Mouse (Mus musculus): ENCODE data around the gene Cnp. TPM values are rescaled to one million over a fixed set of nuclear protein-coding genes. Genes with fewer than 3 reads are reported as not detected.

Cnp gene
- polyA plus RNA-seq, 1 experiment from 2014 or later = 13.8 TPM

DNA sequence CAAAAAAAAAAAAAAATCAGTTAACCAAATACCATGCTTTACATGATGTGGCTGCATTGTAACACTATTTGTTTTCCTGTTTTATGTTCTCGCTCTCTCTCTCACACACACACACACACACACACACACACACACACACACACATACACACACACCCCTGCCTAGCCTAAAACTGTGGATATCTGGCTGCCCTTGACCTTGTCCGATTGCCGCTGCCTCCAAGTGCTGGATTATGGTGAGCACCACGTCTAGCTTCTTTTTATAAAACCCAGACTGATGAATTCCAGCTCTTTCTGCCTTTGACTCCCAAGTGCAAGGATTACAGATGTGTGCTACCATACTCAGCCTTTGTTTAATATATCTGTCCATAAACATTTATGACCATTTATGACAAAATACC is 42.8 kb downstream of the Cnp start:
- Histone ChIP-seq H3K4me2 (ENCODE audit: low read depth, low read length) (no peak overlapping the region), H3K36me3 (ENCODE audit: control insufficient read depth, insufficient read depth) (no peaks in the 10 kb centered on the region), H3K27me3 (ENCODE audit: control insufficient read depth, insufficient read depth, low read depth, low read length) (no peaks in the 10 kb centered on the region), H3K4me1 (ENCODE audit: control insufficient read depth, low read depth, low read length) (peaks cover 28% of the 10 kb centered on the region), H3K9ac (ENCODE audit: low read depth, low read length) (no peak overlapping the region), H3K27ac (ENCODE audit: low read length) (no peak overlapping the region), H3K9me3 (replicated peaks; ENCODE audit: control insufficient read depth, low read length) (no peaks in the 10 kb centered on the region), H3K4me3 (ENCODE audit: low read depth, low read length) (no peak overlapping the region)
- no peak for ATAC-seq (ENCODE audit: low read depth)
- 83% methylated on average over 4 of the region's 4 CpGs for WGBS (ENCODE audit: insufficient replicate concordance)

- H3K4me3 ChIP-seq (ENCODE audit: low read depth, low read length) = peak within 1 kb of the TSS; percentile 95
- peak within 1 kb of the TSS; percentile 90 for H3K4me2 ChIP-seq (ENCODE audit: low read depth, low read length)
- WGBS (ENCODE audit: insufficient replicate concordance) = under 1% methylated on average over 35 of the region's 36 CpGs
- H3K9ac ChIP-seq (ENCODE audit: low read depth, low read length) = peak within 1 kb of the TSS; percentile 90
- H3K27me3 ChIP-seq (ENCODE audit: control insufficient read depth, insufficient read depth, low read depth, low read length) = no peaks in the 10 kb centered on the region
- H3K9me3 ChIP-seq (replicated peaks; ENCODE audit: control insufficient read depth, low read length) = no peaks in the 10 kb centered on the region
- no peaks in the 10 kb centered on the region for H3K36me3 ChIP-seq (ENCODE audit: control insufficient read depth, insufficient read depth)
- H3K27ac ChIP-seq (ENCODE audit: low read length) = peak within 1 kb of the TSS; percentile 81
- H3K4me1 ChIP-seq (ENCODE audit: control insufficient read depth, low read depth, low read length) = peaks cover 33% of the 10 kb centered on the region
- ATAC-seq (ENCODE audit: low read depth) = peak; percentile 49
Observed at GRCm38 (mm10) chr11:100618761-100619484, 44.2 kb downstream of the Cnp start, which contains the start of gene Nkiras2. Nkiras2 (plus strand) TSS chr11:100619244.

DNA sequence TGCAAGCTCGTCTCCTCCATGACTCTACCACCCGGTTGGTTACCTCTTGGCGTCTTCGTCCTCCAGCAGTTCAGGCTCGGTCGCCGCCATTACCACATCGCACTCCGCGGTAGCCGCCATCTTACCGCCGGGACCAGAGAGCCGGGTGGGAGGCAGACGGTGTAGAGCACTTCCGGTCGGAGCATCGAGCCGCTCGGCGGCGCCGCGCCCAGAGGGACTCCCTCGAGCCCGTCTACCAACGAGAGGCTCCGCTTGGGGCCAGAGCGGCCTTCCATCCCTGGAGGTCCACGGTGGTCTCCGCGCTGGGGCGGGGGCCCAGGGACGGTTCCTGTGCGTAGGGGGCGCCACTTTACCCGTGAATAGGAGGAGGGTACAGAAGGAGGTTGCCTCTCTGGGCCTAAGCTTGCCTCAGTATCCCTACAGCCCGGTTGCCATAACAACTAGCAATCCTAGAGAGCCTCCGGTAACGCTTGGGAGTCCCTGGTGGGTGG is 44.8 kb downstream of the Cnp start:
- Histone ChIP-seq H3K27ac (ENCODE audit: low read length) (peak overlapping the region; percentile 81), H3K4me2 (ENCODE audit: low read depth, low read length) (peak overlapping the region; percentile 90), H3K36me3 (ENCODE audit: control insufficient read depth, insufficient read depth) (no peaks in the 10 kb centered on the region; the same call in 1 of the 2 replicates), H3K4me1 (ENCODE audit: control insufficient read depth, low read depth, low read length) (peaks cover 38% of the 10 kb centered on the region), H3K4me3 (ENCODE audit: low read depth, low read length) (peak overlapping the region; percentile 95), H3K9ac (ENCODE audit: low read depth, low read length) (peak overlapping the region; percentile 90), H3K27me3 (ENCODE audit: control insufficient read depth, insufficient read depth, low read depth, low read length) (no peaks in the 10 kb centered on the region), H3K9me3 (replicated peaks; ENCODE audit: control insufficient read depth, low read length) (no peaks in the 10 kb centered on the region)
- peak; percentile 91 for ATAC-seq (ENCODE audit: low read depth)
- under 1% methylated on average over 40 of the region's 40 CpGs for WGBS (ENCODE audit: insufficient replicate concordance)

DNA sequence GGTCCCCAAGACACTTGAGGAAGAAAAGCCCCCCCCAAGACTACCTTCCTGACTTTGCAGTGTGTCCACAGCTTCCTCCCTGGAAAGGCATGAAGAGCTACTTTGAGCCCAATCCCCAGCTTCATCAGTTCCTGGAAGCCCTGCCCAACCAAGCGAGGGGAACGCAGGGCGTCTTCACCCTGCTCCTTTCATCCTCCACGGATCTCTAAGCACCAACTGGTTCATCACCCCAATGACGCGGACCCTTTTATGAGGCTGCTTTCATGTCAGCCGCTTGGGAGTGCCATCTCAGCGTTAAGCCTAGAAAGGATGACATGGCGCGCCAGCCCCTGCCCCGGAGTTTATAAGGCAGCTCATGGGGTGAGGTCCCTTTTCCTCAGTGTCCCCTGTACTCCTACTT is 45.3 kb downstream of the Cnp start, which contains the start of gene Dnajc7:
TSS of gene Dnajc7 (minus strand) at position 187 of the 400 bp plus-strand sequence.
- H3K9ac ChIP-seq (ENCODE audit: low read depth, low read length) = peak within 1 kb of the TSS; percentile 90
- 10% methylated on average over 11 of the region's 11 CpGs for WGBS (ENCODE audit: insufficient replicate concordance)
- H3K27me3 ChIP-seq (ENCODE audit: control insufficient read depth, insufficient read depth, low read depth, low read length) = no peaks in the 10 kb centered on the region
- H3K27ac ChIP-seq (ENCODE audit: low read length) = peak within 1 kb of the TSS; percentile 81
- H3K4me2 ChIP-seq (ENCODE audit: low read depth, low read length) = peak within 1 kb of the TSS; percentile 90
- H3K9me3 ChIP-seq (replicated peaks; ENCODE audit: control insufficient read depth, low read length) = no peaks in the 10 kb centered on the region
- no peak for ATAC-seq (ENCODE audit: low read depth)
- peak within 1 kb of the TSS; percentile 95 for H3K4me3 ChIP-seq (ENCODE audit: low read depth, low read length)
- peaks cover 3% of the 10 kb centered on the region; the same call in 1 of the 2 replicates for H3K36me3 ChIP-seq (ENCODE audit: control insufficient read depth, insufficient read depth)
- peaks cover 38% of the 10 kb centered on the region for H3K4me1 ChIP-seq (ENCODE audit: control insufficient read depth, low read depth, low read length)

GRCm38 (mm10) chr11:100622714-100623113 is 48.0 kb downstream of the Cnp start:
- peak overlapping the region; percentile 64 for H3K4me2 ChIP-seq (ENCODE audit: low read depth, low read length)
- under 1% methylated on average over 23 of the region's 24 CpGs for WGBS (ENCODE audit: insufficient replicate concordance)
- H3K4me3 ChIP-seq (ENCODE audit: low read depth, low read length) = peak overlapping the region; percentile 92
- H3K27me3 ChIP-seq (ENCODE audit: control insufficient read depth, insufficient read depth, low read depth, low read length) = no peaks in the 10 kb centered on the region
- no peaks in the 10 kb centered on the region for H3K9me3 ChIP-seq (replicated peaks; ENCODE audit: control insufficient read depth, low read length)
- peak overlapping the region; percentile 85 for H3K9ac ChIP-seq (ENCODE audit: low read depth, low read length)
- peak overlapping the region; percentile 84 for H3K27ac ChIP-seq (ENCODE audit: low read length)
- H3K36me3 ChIP-seq (ENCODE audit: control insufficient read depth, insufficient read depth) = peaks cover 9% of the 10 kb centered on the region
- ATAC-seq (ENCODE audit: low read depth) = peak; percentile 83
- H3K4me1 ChIP-seq (ENCODE audit: control insufficient read depth, low read depth, low read length) = peaks cover 41% of the 10 kb centered on the region

DNA sequence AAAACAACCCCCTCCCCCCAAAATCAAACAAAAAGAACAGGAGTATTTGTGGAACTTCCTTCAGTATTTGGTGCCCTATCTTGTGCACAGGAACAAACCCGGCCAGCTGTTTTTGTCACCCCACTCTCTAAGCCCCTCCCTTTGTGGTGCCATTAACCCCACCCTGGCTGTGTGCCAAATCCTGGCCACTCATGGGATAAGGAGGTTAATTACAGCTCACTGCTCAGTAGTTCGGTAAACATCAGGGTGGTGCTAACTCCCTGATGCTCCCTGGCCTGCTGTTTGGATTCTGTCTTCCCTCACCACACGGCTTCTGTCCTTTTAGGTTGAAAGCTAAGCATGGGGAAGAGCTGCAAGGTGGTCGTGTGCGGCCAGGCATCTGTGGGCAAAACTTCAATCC is 49.2 kb downstream of the Cnp start:
- H3K27me3 ChIP-seq (ENCODE audit: control insufficient read depth, insufficient read depth, low read depth, low read length) = no peaks in the 10 kb centered on the region
- peak overlapping the region; percentile 92 for H3K4me3 ChIP-seq (ENCODE audit: low read depth, low read length)
- 43% methylated on average over 5 of the region's 5 CpGs for WGBS (ENCODE audit: insufficient replicate concordance)
- peaks cover 9% of the 10 kb centered on the region for H3K36me3 ChIP-seq (ENCODE audit: control insufficient read depth, insufficient read depth)
- H3K9ac ChIP-seq (ENCODE audit: low read depth, low read length) = peak overlapping the region; percentile 2
- H3K9me3 ChIP-seq (replicated peaks; ENCODE audit: control insufficient read depth, low read length) = no peaks in the 10 kb centered on the region
- peaks cover 31% of the 10 kb centered on the region for H3K4me1 ChIP-seq (ENCODE audit: control insufficient read depth, low read depth, low read length)
- H3K27ac ChIP-seq (ENCODE audit: low read length) = 0 out of 2 replicates have a peak overlapping the region, but pooled peaks have one; percentile 19
- no peak for ATAC-seq (ENCODE audit: low read depth)
- peak overlapping the region; percentile 64 for H3K4me2 ChIP-seq (ENCODE audit: low read depth, low read length)

- peaks cover 25% of the 10 kb centered on the region for H3K4me1 ChIP-seq (ENCODE audit: control insufficient read depth, low read depth, low read length)
- no peaks in the 10 kb centered on the region for H3K9me3 ChIP-seq (replicated peaks; ENCODE audit: control insufficient read depth, low read length)
- H3K9ac ChIP-seq (ENCODE audit: low read depth, low read length) = no peak overlapping the region
- peak overlapping the region; percentile 54 for H3K27ac ChIP-seq (ENCODE audit: low read length)
- ATAC-seq (ENCODE audit: low read depth) = no peak
- no peak overlapping the region; the same call in 1 of the 2 replicates for H3K4me2 ChIP-seq (ENCODE audit: low read depth, low read length)
- peaks cover 9% of the 10 kb centered on the region for H3K36me3 ChIP-seq (ENCODE audit: control insufficient read depth, insufficient read depth)
- WGBS (ENCODE audit: insufficient replicate concordance) = 83% methylated on average over 23 of the region's 23 CpGs
- no peak overlapping the region for H3K4me3 ChIP-seq (ENCODE audit: low read depth, low read length)
- H3K27me3 ChIP-seq (ENCODE audit: control insufficient read depth, insufficient read depth, low read depth, low read length) = no peaks in the 10 kb centered on the region
Observed at GRCm38 (mm10) chr11:100625754-100626700, 51.3 kb downstream of the Cnp start.

DNA sequence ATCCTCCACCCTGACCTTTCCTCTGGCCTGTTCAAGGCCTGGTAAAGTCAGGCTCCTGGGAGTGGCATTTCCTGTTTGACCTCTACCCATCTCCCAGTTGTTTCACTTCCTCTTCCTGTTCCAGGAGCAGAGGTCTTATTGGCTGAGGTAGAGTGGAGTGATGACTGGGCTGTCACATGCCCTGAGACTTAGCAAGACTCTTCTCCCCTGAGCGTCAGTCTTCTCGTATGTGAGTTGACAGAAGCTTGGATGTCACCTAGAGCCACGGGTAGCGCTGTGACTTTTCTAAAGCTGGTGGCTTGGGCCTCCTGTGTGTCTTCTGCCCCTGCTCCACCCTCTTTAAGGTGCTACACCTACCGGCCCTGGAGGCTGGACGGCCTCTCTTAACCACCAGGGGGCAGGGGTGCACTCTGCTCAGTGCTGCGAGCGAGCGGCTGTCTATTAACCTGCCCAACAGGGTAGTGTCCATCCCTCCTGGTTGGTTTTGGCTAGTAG is 52.0 kb downstream of the Cnp start:
- Histone ChIP-seq H3K27me3 (ENCODE audit: control insufficient read depth, insufficient read depth, low read depth, low read length) (no peaks in the 10 kb centered on the region), H3K4me2 (ENCODE audit: low read depth, low read length) (peak overlapping the region; percentile 17; the same call in 1 of the 2 replicates), H3K36me3 (ENCODE audit: control insufficient read depth, insufficient read depth) (peaks cover 9% of the 10 kb centered on the region), H3K4me3 (ENCODE audit: low read depth, low read length) (no peak overlapping the region), H3K4me1 (ENCODE audit: control insufficient read depth, low read depth, low read length) (peaks cover 25% of the 10 kb centered on the region), H3K9ac (ENCODE audit: low read depth, low read length) (no peak overlapping the region), H3K9me3 (replicated peaks; ENCODE audit: control insufficient read depth, low read length) (no peaks in the 10 kb centered on the region), H3K27ac (ENCODE audit: low read length) (peak overlapping the region; percentile 57; the same call in 1 of the 2 replicates)
- peak; percentile 46 for ATAC-seq (ENCODE audit: low read depth)
- 12% methylated on average over 9 of the region's 9 CpGs for WGBS (ENCODE audit: insufficient replicate concordance)
